Mouse (Mus musculus) left cerebral cortex, postnatal 36 days (tissue): ENCODE measurements around the gene Tex2. TPM values are rescaled to one million over a fixed set of nuclear protein-coding genes. Genes with fewer than 3 reads are reported as not detected.
"Not testable (repeated sequence)": the region's sequence is repeated elsewhere in the genome, so short reads cannot be mapped to it uniquely, and the experiment has no call there.

Experiments used
- DNase-seq, 2 experiments: peaks; one replicate each; pipeline ENCODE4 v3.0.0; 2021 to 2022; ENCODE audit warnings: low spot score in 2 of 2, mixed read lengths in 1 of 2
- intact Hi-C: fragments of 180-260 bp; cut with DNase I; formaldehyde crosslinking; loops from one replicate; pipeline ENCODE4 v1.15.1; 2025
- total RNA-seq, 2 experiments: library from RNA; stranded (reverse); gene quantifications; 2 replicates each; pipeline ENCODE4 v1.2.3; 2021

Gene Tex2
- total RNA-seq, 2 experiments from 2014 or later: 102 to 112 TPM

GRCm38 (mm10) chr11:106587786-106588519 is 25.3 kb downstream of the Tex2 start:
- intact Hi-C loops: no loop called here
- DNase-seq: no peak

- intact Hi-C loops: no loop called here
- no peak for DNase-seq
Observed at GRCm38 (mm10) chr11:106583801-106584200, 29.4 kb downstream of the Tex2 start.

- DNase-seq: no peak
- intact Hi-C loops: no loop called here
Observed at GRCm38 (mm10) chr11:106581357-106581756, 31.9 kb downstream of the Tex2 start.

GRCm38 (mm10) chr11:106580468-106580867 is 32.8 kb downstream of the Tex2 start:
- intact Hi-C loops: no loop called here

GRCm38 (mm10) chr11:106579957-106580356 is 33.3 kb downstream of the Tex2 start:
- intact Hi-C loops: no loop called here
- no peak for DNase-seq

More at GRCm38 (mm10) chr11:106580468-106580867, 32.8 kb downstream of the Tex2 start:
- DNase-seq: no peak

DNA sequence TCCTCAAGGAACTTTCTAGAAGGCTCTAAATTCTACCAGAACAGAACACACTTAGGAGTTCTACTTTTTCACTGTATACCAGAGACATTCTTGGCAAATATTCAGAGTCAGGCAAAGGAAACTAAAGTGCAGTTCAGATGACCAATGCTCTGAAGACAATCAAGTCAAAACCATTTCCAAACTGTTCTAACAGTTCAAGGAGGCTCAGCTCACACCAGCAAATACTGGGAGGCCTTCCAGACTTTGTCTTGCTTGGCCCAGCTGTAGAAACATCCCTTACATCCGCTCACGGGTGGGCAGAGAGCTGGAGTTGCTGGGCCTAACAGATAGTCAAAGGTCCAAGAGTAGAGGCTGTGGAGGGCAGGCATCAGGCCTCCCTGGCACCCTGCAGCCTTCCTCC is 34.1 kb downstream of the Tex2 start:
- DNase-seq: no peak
- intact Hi-C loops: no loop called here

DNA sequence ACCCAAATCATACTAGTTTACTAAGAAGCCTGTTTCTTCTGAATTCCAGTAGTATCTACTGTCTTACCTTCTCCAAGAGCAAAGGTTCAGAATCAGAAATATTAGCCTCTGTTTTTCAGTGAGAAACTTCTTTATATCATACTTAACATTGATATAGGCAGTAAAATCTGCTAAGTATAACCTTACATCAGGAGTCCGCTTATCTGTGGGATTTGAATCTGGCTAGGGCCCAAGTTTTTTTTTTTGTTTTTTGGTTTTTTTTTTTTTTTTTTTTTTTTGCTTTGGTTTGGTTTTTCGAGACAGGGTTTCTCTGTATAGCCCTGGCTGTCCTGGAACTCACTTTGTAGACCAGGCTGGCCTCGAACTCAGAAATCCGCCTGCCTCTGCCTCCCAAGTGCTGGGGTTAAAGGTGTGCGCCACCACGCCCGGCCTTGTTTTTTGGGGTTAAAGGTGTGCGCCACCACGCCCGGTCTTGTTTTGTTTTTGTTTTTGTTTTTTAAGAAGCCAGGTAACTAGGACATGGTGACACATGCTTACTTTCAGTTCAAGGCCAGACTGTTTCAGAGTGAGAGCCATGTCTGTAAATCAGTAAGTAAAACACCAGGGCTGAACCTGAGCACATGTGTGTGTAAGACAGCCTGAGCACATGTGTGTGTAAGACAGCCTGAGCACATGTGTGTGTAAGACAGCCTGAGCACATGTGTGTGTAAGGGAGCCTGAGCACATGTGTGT is 35.4 kb downstream of the Tex2 start:
- DNase-seq, intact Hi-C loops: not testable (repeated sequence)

GRCm38 (mm10) chr11:106574456-106574855 is 38.8 kb downstream of the Tex2 start:
- no peak for DNase-seq
- intact Hi-C loops: no loop called here

DNA sequence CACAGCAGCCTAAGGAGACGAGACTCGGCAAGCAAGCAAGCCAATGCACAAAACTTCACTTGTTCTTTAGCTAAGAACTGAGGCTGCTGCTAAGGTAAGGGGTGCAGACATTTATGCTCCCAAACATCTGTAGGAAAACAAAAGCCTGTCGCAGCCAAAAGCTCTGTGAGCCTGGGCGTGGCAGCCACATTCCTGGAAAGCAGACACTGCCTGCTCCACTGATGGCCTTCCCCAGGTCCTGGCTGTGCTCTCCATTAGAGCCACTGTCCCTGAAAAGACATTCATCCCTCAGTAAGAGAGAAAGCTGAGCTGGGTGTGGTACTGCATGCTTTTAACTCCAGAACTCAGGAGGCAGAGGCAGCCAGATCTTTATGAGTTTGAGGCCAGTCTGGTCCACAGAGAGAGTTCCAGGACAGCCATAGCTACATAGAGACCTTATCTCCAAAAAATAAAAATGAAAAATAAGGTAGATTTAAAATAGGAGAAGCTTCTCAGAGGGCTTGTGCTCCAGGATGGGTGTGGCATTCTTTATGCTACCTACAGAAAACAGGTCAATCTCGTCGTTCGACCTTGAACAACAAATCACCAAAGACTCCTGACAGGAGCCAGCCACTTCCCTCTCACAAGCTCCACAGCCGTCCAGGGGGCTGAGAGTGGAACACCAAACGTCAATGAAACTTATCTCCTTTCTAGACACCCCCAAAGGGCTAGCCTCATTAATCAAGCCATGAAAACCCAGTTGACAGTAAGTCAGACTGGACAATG is 39.6 kb downstream of the Tex2 start:
- DNase-seq: no peak
- intact Hi-C loops: no loop called here

- intact Hi-C loops: no loop called here
- no peak for DNase-seq
Observed at GRCm38 (mm10) chr11:106572958-106573357, 40.3 kb downstream of the Tex2 start.

DNA sequence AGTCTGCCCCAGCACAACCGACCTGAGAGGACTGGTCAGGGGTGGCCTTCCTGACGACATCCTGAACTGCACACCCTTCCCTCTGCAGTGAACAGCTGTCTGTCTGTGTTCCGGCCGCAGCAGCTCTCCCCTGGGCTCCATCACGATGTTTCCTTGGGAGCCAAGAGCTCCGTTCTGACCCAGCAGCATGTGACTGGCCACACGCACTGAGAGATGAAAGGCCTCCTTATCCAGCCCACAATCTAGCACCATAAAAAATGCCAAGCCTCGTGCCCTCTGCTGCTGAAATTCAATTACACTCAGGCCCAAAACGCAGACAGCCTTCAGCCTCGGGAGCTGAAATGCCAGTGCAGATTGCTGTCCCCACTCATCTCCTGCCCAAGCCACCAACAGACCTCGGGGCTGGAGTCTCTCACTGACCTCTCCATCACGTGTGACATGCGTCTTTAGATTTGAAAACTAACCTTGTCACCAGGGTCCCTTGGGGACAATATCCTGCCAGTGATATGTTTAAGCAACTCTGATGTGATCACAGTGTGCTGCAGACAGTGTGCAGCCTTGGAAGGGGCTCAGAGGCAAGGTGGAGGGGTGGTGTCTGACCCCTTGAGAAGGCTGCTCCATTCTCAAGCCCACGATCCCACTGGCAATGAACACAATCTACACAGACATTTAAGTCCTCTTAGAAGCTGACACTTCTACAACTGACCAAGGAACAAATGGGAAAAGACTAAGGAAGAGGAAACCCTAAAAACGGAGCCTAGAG is 41.0 kb downstream of the Tex2 start:
- peak in 1 of 2 experiments; percentile 30 for DNase-seq
- intact Hi-C loops: no loop called here

DNA sequence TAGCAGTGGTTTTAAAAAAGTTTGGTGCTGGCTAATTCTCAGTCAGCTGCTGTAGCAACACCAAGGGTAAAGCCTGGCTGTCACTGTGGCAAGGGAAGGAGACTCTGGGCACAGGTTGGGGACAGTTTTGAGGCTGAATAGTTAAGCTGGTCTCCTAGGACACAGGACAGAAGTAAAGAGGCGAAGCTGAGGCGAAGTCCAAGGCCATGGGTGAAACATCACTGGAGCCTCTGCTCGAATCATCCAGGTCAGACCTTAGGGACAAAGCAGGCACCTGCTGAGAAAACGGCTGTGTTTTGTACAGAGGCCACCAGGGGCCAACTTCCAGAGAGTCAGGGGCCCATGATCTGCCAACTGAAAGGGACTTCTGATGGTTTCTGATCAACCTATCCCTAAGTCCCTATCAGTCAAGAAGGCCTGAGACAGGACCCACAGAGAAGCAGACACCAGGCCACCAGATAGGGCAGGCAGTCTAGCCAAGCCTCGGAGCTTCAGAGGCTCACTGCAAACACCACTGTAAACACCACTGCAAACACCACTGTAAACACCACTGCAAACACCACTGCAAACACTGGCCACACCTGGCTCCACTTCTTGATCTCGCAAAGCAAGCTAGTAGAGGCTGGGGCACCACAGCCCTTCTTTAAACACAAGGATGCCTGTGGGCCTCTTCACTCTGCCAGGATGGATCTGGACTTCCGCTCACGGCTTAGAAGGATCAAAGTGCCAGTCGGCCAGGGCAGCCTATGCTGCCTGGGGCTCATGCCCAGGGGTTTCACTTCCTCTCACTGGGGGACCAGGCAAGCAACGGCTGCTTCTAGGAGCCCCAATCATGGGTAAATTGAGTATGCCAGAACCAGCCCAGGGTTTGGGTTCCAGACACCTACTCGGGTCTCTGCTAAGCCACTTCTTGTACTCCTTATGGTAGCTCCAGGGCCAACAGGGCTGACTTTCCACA is 41.9 kb downstream of the Tex2 start:
- no peak for DNase-seq
- intact Hi-C loops: no loop called here

GRCm38 (mm10) chr11:106568329-106568960 is 44.8 kb downstream of the Tex2 start:
- no peak for DNase-seq
- intact Hi-C loops: no loop called here

- intact Hi-C loops: no loop called here
- DNase-seq: no peak
Observed at GRCm38 (mm10) chr11:106566040-106566785, 47.0 kb downstream of the Tex2 start.

GRCm38 (mm10) chr11:106564261-106564660 is 49.0 kb downstream of the Tex2 start:
- peak; percentile 65 to 75 for DNase-seq
- intact Hi-C loops: no loop called here

- no peak for DNase-seq
- intact Hi-C loops: no loop called here
Observed at GRCm38 (mm10) chr11:106562707-106563106, 50.5 kb downstream of the Tex2 start.

GRCm38 (mm10) chr11:106559773-106560172 is 53.5 kb downstream of the Tex2 start:
- DNase-seq: peak; percentile 34 to 36
- intact Hi-C loops: loop anchor here (2.0 kb wide), 1 partner anchor 53 kb away; the partner anchor contains the start of gene Tex2
